Mouse (Mus musculus) midbrain, embryonic 16.5 days (tissue): Measurements from ENCODE around the gene Aqp3. TPM values are rescaled to one million over a fixed set of nuclear protein-coding genes. Genes with fewer than 3 reads are reported as not detected.

Source experiments
- ATAC-seq: fragments of 200-750 bp; cut with Nextera tagmentation; 2 replicates; pipeline ENCODE4 v1.8.0; 2017; ENCODE audit warnings: moderate TSS enrichment
- H3K27ac ChIP-seq: fragments of 300-500 bp; sonication (generic); 2 replicates; pipeline ENCODE4 v1.5.1; 2014; ENCODE audit warnings: mild to moderate bottlenecking, low read length, mixed read lengths
- H3K27me3 ChIP-seq: fragments of 300-500 bp; sonication (generic); 2 replicates; pipeline ENCODE4 v1.6.1; 2014; ENCODE audit warnings: low read depth, low read length, mixed read lengths; ENCODE audit not compliant: control insufficient read depth, insufficient read depth
- H3K36me3 ChIP-seq: fragments of 300-500 bp; sonication (generic); 2 replicates; pipeline ENCODE4 v1.6.1; 2014; ENCODE audit warnings: mild to moderate bottlenecking, low read length, moderate library complexity, mixed read lengths; ENCODE audit not compliant: control insufficient read depth, insufficient read depth
- H3K4me1 ChIP-seq: fragments of 300-500 bp; sonication (generic); 2 replicates; pipeline ENCODE4 v1.6.1; 2014; ENCODE audit warnings: mild to moderate bottlenecking, low read length, mixed read lengths; ENCODE audit not compliant: control insufficient read depth, insufficient read depth
- H3K4me2 ChIP-seq: fragments of 300-500 bp; sonication (generic); 2 replicates; pipeline ENCODE4 v1.6.1; 2014; ENCODE audit warnings: mild to moderate bottlenecking, low read length, mixed read lengths
- H3K4me3 ChIP-seq: fragments of 300-500 bp; sonication (generic); 2 replicates; pipeline ENCODE4 v1.5.1; 2014; ENCODE audit warnings: low read depth, mild to moderate bottlenecking, low read length, moderate library complexity, mixed read lengths
- H3K9ac ChIP-seq: fragments of 300-500 bp; sonication (generic); 2 replicates; pipeline ENCODE4 v1.6.1; 2014; ENCODE audit warnings: low read depth, low read length, mixed read lengths
- H3K9me3 ChIP-seq: fragments of 300-500 bp; sonication (generic); replicated peaks from 2 replicates; pipeline ENCODE4 v1.6.1; 2014; ENCODE audit warnings: mild to moderate bottlenecking, low read length, mixed read lengths; ENCODE audit not compliant: control insufficient read depth, poor library complexity, severe bottlenecking
- WGBS: fragments of 180-500 bp; shearing (Covaris S2); extraction: QIAGEN DNeasy Blood & Tissue Kit; methylation state at CpG from one replicate; pipeline ENCODE4 v1.1.7; 2014; 5-methylcytosine and 5-hydroxymethylcytosine counted together
- polyA plus RNA-seq: library from polyadenylated mRNA; unstranded; fragments of >200 nt; fragmentation: Nextera tagmentation; extraction: Ambion mirVana; gene quantifications from 2 replicates; pipeline ENCODE4 v1.2.1, GENCODE M21; 2015

The Aqp3 gene
- polyA plus RNA-seq, 1 experiment from 2014 or later = 0.24 TPM

GRCm38 (mm10) chr4:41132471-41132870 is 34.5 kb upstream of the Aqp3 start:
- Histone ChIP-seq H3K4me2 (no peak overlapping the region), H3K27ac (no peak overlapping the region), H3K9ac (no peak overlapping the region), H3K36me3 (no peaks in the 10 kb centered on the region), H3K9me3 (no peaks in the 10 kb centered on the region), H3K27me3 (no peaks in the 10 kb centered on the region), H3K4me3 (no peak overlapping the region), H3K4me1 (peaks cover 11% of the 10 kb centered on the region)
- 80% methylated on average over 6 of the region's 6 CpGs for WGBS
- no peak for ATAC-seq

- no peak overlapping the region for H3K27ac ChIP-seq
- H3K27me3 ChIP-seq = no peaks in the 10 kb centered on the region
- WGBS = 88% methylated on average over 3 of the region's 3 CpGs
- ATAC-seq = no peak
- H3K36me3 ChIP-seq = no peaks in the 10 kb centered on the region
- no peaks in the 10 kb centered on the region for H3K9me3 ChIP-seq
- peaks cover 5% of the 10 kb centered on the region; the same call in 1 of the 2 replicates for H3K4me1 ChIP-seq
- no peak overlapping the region for H3K9ac ChIP-seq
- H3K4me2 ChIP-seq = no peak overlapping the region
- H3K4me3 ChIP-seq = no peak overlapping the region
Observed at GRCm38 (mm10) chr4:41129836-41130235, 31.9 kb upstream of the Aqp3 start.

GRCm38 (mm10) chr4:41129406-41129805 is 31.4 kb upstream of the Aqp3 start:
- Histone ChIP-seq H3K27ac (no peak overlapping the region), H3K4me2 (no peak overlapping the region)
- ATAC-seq = no peak

GRCm38 (mm10) chr4:41124180-41124951 is 26.4 kb upstream of the Aqp3 start, which contains the start of gene Nol6:
TSS of gene Nol6 (minus strand) at chr4:41124455.
- Histone ChIP-seq H3K27ac (peak within 1 kb of the TSS; percentile 57; the same call in 1 of the 2 replicates), H3K27me3 (no peaks in the 10 kb centered on the region), H3K4me2 (peak within 1 kb of the TSS; percentile 89), H3K4me1 (peaks cover 9% of the 10 kb centered on the region), H3K9ac (peak within 1 kb of the TSS; percentile 73), H3K9me3 (no peaks in the 10 kb centered on the region), H3K36me3 (peaks cover 23% of the 10 kb centered on the region), H3K4me3 (peak within 1 kb of the TSS; percentile 75)
- 2% methylated on average over 29 of the region's 29 CpGs for WGBS
- ATAC-seq = peak; percentile 100

More at GRCm38 (mm10) chr4:41129406-41129805, 31.4 kb upstream of the Aqp3 start:
- Histone ChIP-seq H3K27me3 (no peaks in the 10 kb centered on the region), H3K36me3 (no peaks in the 10 kb centered on the region), H3K9ac (no peak overlapping the region), H3K4me3 (no peak overlapping the region), H3K9me3 (no peaks in the 10 kb centered on the region), H3K4me1 (peaks cover 3% of the 10 kb centered on the region; the same call in 1 of the 2 replicates)
- WGBS = 2% methylated on average over 2 of the region's 2 CpGs

- Histone ChIP-seq H3K9me3 (no peaks in the 10 kb centered on the region), H3K4me2 (no peak overlapping the region), H3K9ac (no peak overlapping the region), H3K4me1 (peaks cover 9% of the 10 kb centered on the region), H3K27me3 (no peaks in the 10 kb centered on the region), H3K4me3 (no peak overlapping the region), H3K27ac (no peak overlapping the region), H3K36me3 (peaks cover 72% of the 10 kb centered on the region)
- WGBS = 77% methylated on average over 11 of the region's 11 CpGs
- 0 out of 2 replicates have a peak, but pooled peaks have one; percentile 13 for ATAC-seq
Observed at GRCm38 (mm10) chr4:41118706-41119292, 20.8 kb upstream of the Aqp3 start.

GRCm38 (mm10) chr4:41116817-41117216 is 18.8 kb upstream of the Aqp3 start:
- Histone ChIP-seq H3K9ac (no peak overlapping the region), H3K4me1 (no peaks in the 10 kb centered on the region), H3K4me2 (no peak overlapping the region), H3K4me3 (no peak overlapping the region), H3K27me3 (no peaks in the 10 kb centered on the region), H3K27ac (no peak overlapping the region), H3K36me3 (peaks cover 69% of the 10 kb centered on the region), H3K9me3 (no peaks in the 10 kb centered on the region)
- ATAC-seq = no peak
- 83% methylated on average over 3 of the region's 3 CpGs for WGBS

- Histone ChIP-seq H3K27ac (no peak overlapping the region), H3K9ac (no peak overlapping the region), H3K9me3 (no peaks in the 10 kb centered on the region), H3K4me3 (no peak overlapping the region), H3K27me3 (no peaks in the 10 kb centered on the region), H3K4me1 (no peaks in the 10 kb centered on the region), H3K4me2 (no peak overlapping the region), H3K36me3 (peaks cover 59% of the 10 kb centered on the region)
- WGBS = 97% methylated on average over 15 of the region's 15 CpGs
- no peak for ATAC-seq
Observed at GRCm38 (mm10) chr4:41115793-41116192, 17.8 kb upstream of the Aqp3 start.

GRCm38 (mm10) chr4:41115074-41115473 is 17.1 kb upstream of the Aqp3 start:
- H3K36me3 ChIP-seq = peaks cover 56% of the 10 kb centered on the region
- WGBS = 90% methylated on average over 6 of the region's 6 CpGs
- H3K4me3 ChIP-seq = no peak overlapping the region
- ATAC-seq = no peak
- H3K4me1 ChIP-seq = no peaks in the 10 kb centered on the region
- no peaks in the 10 kb centered on the region for H3K9me3 ChIP-seq
- H3K4me2 ChIP-seq = no peak overlapping the region
- no peaks in the 10 kb centered on the region for H3K27me3 ChIP-seq
- H3K27ac ChIP-seq = no peak overlapping the region
- H3K9ac ChIP-seq = no peak overlapping the region
